Mouse (Mus musculus): Measurements from ENCODE around the gene Dsp. TPM values are rescaled to one million over a fixed set of nuclear protein-coding genes. Genes with fewer than 3 reads are reported as not detected.
A peak's percentile ranks its signal among the peaks of the same experiment; 100 is the strongest.

Gene Dsp
- 100 to 1,000 TPM; 350 to 415 TPM for total RNA-seq (2021)

DNA sequence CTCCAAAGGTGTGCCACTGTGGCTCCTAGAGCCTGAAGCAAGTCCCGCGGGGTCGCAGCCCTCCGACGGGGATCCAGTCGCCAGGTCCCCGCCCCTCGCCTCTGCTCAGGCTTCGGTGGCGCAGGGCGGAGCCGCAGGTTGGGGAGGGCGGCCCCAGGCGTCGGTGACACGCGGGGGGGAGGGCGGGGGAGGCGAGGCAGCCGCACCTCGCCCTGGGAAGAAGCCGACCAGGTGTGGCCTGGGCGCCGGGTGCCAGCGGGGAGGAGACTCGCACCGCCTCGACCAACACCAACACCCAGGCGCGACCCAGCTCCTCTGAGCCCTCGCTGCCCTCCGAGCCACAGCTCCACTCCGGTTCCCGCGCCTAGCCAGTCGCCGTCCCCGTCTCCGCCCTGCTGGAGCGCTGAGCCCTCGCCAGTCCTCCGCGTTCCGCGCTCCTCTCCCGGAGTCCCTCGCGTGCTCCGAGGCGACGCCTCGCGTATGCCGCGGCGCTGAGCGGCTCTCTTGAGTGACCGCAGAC, at the start of gene Dsp:
Gene Dsp, plus strand, starts transcription at position 226 of the 520 bp plus-strand sequence.
- peak; percentile 81 to 83 for DNase-seq

DNA sequence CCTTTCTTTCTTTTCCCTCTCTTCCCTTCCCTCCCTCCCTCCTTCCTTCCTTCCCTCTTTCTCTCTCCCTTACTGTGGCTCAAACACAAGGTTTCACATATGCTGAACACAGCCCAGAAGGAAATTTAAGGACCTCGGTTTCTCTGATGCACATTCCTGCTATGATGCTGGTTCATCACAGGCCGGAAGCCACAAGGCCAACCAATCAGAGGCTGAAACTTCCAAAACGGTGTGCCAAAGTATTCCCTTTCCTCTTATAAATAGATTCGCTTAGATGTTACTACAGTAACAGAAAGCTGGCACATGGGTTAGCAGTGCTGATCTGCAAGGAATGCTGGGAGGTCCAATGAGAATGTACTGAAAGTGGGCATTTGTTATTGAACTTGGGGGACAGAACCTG, 47.7 kb upstream of the Dsp start:
- peak in 1 of 2 experiments; percentile 8 for DNase-seq
- intact Hi-C loops (cut with DNase I), result no loop called here

More for the DNA sequence above, at the start of gene Dsp:
- intact Hi-C loops (cut with DNase I), result loop anchor here (2.0 kb wide), 1 partner anchor 14 kb away; no protein-coding TSS in a partner anchor

DNA sequence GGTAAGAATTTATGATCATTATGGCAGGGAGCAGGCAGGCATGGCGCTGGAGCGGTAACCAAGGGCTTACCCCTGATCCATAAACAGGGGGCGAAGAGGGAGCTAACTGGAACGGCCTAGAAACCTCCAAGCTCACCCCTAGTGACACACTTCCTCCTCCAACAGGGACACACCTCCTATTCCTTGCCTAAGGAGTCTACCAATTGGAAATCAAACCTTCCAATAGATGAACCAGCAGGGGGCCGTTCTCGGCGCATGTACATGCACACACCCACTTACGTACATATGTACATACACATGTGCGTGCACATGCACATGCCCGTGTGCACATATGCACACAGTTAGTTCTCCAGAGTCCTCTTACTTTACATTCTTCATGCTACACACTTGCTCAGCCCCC, 46.6 kb upstream of the Dsp start:
- no peak for DNase-seq
- intact Hi-C loops (cut with DNase I), result no loop called here

- DNase-seq, result no peak
- intact Hi-C loops (cut with DNase I), result no loop called here
Observed at GRCm38 (mm10) chr13:38109081-38109480, 42.0 kb upstream of the Dsp start.

DNA sequence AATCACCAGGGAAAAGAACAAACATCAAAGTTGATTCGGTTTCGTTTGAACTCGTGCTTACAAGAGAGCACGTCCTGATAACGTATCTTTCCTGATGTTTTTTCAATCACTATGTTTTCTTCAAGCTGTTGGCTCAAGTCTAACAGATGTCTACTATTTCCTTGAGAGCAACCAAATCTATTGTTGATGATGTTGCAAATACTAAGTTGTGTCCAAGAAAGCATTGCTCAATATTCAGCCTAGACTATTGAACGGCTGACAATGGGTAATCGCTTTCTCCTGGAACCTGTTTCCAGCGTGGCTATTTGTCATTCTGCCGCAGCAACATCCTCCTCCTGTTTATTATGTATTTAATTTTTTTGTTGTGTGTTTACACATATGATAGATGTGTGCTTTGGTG, 28.8 kb upstream of the Dsp start:
- no peak for DNase-seq
- intact Hi-C loops (cut with DNase I), result no loop called here

- intact Hi-C loops (cut with DNase I), result no loop called here
- no peak for DNase-seq
Observed at GRCm38 (mm10) chr13:38123666-38124065, 27.4 kb upstream of the Dsp start.

DNA sequence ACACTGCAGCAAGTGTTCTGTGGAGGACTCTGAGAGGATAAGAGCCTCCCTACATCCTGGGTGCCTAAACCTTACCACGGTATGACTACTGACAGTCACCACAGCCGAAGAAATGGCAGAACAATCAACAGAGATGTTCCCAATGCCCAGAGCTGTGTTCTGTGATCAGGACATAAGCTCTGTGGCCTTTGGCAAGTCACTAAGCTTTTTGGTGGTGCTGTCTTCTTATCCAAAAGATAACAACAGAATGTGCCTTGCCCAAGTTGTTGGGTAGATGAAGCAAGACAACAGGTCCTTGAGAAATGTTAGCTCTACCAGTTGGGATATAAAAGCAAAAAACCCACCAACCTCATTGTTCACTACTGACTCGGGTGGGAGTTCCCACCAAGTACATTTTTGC, 23.4 kb upstream of the Dsp start:
- no peak for DNase-seq
- intact Hi-C loops (cut with DNase I), result no loop called here

GRCm38 (mm10) chr13:38128246-38128645, 22.8 kb upstream of the Dsp start:
- no peak for DNase-seq
- intact Hi-C loops (cut with DNase I), result no loop called here

DNA sequence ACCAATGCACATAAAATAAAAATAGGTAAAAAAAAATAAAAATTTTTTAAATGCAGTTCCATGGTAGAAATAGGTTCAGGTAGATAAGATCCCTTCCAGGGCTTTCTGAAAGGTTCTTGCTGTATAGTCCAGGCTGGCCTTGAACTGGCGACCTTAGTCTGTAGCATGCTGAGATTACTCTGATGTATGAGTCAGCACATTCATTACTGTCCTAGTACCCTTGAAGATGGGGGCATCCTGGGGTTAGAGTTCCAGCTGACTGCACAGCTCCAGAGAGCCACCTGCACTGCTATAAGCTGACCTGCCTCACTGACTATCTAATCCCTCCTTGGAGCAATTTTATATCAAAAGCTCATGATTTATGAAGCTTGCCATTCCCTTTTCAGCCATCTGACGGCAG, 21.6 kb upstream of the Dsp start:
- intact Hi-C loops (cut with DNase I), result no loop called here
- DNase-seq, result no peak

DNA sequence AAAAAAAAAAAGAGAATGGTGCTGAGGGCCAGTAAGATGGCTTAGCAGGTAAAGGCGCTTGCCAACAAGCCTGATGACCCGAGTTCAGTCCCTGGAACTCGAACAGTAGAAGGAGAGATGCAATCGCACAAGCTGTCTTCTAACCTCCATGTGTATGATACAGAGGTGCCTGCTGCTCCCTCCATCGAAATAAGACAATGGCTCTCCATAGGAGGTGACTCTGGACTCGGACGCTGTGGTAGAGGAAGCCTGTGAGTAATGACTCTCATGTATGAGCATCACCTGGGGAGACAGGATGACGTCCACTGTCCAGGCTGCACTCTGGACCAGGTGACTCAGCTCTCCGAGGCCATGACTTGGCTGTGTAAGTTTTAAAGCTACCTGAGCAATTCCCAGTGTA, 21.0 kb upstream of the Dsp start:
- no peak for DNase-seq
- intact Hi-C loops (cut with DNase I), result no loop called here

DNA sequence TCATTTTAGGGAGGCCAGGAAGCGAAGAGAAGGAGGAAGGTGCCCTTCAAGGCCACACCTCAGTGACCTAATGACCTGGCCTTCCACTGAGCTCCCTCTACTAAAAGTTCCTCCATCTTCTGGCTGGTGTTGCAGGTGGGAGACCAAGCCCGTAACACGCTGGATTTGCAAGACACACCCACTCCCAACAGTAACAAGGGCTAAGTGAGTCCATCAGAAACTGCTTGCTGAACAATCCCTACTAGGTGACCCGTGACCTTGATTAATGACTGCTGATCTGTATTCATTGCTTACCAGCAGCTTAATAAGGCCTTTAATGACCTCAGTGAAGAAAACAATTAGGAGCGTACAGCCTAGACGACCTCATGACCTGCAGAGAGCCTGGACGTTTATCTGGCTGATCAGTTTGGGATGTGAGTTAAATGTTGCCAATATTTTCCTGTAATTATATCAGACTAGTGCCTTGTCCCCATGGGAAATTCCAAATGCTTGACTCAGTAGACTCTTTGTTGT, 18.0 kb upstream of the Dsp start:
- DNase-seq, result no peak
- intact Hi-C loops (cut with DNase I), result no loop called here

DNA sequence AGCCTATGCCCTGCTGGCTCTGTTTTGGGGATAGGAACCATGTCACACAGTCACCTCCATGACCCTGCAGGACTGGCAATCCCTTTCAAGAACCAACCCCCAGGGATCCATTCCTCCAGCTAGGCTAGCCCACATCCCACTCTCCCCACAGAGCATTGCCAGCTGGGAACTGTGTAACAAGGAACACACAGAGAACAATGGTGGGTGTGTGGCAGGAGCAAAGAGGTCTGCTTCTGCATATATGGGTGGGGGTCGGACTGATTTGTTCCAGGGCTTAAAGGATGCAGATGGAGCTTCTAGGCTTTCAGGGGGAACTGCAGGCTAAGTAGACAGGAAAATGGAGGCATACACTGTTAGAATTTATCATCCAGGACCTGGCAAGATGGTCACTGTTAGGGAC, 10.6 kb upstream of the Dsp start:
- intact Hi-C loops (cut with DNase I), result no loop called here
- no peak for DNase-seq

DNA sequence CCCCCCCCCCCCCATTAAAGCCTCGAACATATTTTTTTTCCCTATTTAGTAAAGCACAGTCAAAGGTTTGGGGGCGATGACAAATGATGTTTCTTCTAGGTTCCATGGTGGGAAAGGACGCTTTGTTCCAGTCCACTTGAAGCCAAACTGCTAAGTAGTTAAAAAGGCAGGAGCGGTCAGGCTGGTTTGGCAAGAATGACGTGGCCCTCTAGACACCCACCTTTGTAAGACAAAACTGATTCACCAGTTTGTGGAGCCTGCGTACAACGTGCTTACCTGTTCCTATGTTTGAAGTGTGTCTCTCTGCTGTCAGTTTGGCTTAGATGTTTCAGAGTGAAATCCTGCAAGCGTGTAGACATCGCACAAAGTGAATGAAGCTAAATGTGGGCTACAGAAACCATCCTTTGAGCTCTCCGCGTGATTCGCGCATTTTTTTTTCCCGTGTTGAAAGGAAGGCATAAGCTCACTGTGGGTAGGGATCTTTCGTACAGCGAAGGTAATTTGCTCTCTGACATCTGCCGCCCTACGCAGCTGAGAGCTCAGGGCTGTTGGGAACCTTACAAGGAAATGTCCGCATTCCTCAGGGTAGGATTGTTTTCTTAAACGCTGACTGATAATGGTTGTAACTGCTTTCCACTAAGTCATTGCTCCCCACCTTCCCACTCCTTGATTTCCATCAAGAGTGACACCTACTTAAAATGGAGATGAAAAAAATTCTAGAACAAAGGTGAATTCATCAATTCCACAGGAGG, 6.0 kb upstream of the Dsp start:
- no peak for DNase-seq
- intact Hi-C loops (cut with DNase I), result loop anchor here (5.0 kb wide), 1 partner anchor 73 kb away; no protein-coding TSS in a partner anchor

DNA sequence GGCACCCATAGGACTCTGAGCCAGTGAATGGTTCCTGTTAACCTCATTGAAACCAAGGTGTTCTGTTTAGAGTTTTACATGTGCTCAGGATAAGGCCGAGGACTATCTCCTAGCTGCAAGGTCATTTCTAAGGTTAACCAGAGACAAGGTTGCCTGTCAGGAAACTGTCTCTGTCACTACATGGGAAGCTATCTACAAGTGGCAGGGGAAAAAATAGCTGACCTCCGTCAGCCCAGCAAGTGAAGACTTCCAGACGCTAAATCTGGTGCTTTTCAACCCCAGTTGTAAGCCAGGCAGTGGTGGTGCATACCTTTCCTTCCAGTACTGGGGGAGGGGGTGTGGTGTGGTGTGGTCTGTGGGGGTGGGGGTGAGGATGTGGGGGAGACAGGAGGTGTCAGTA, 2.7 kb upstream of the Dsp start:
- intact Hi-C loops (cut with DNase I), result loop anchor here (5.0 kb wide), 1 partner anchor 76 kb away; no protein-coding TSS in a partner anchor
- DNase-seq, result peak; percentile 64 to 69

GRCm38 (mm10) chr13:38151671-38152428, 756 bp downstream of the Dsp start:
- DNase-seq, result peak; percentile 22 to 47
- intact Hi-C loops (cut with DNase I), result loop anchor here (2.0 kb wide), 1 partner anchor 13 kb away; no protein-coding TSS in a partner anchor

DNA sequence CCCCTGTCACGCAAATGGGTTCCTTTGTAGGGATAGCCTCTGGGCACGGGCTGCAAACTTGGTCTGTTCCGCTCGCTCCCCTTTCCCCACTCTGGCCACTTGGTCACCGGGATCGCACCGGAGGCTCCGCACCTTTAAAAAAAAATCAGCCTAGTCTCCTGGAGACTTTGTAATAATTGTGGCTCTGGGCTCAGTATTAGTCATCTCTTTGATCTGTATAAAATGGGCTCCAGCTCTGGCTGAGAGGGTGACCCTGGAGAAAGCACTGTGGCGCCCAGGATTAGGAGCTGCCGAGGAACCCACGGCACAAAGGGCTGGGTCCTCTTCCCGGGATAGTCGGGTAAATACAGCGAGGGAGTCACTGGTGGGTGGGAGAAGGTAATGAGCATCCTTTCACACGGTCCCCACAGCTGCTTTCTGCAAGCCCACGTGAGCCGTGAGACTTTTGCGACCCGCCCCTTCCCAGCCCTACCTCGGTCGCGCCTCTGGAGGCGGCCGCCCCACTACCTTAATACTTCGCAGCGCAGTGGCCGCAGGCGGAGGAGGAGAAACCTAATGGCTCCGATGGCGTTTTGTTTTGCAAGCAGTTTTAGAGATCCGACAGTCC, 1.4 kb downstream of the Dsp start:
- peak; percentile 59 to 65 for DNase-seq
- intact Hi-C loops (cut with DNase I), result no loop called here

GRCm38 (mm10) chr13:38155523-38155922, 4.4 kb downstream of the Dsp start:
- intact Hi-C loops (cut with DNase I), result no loop called here
- no peak for DNase-seq

DNA sequence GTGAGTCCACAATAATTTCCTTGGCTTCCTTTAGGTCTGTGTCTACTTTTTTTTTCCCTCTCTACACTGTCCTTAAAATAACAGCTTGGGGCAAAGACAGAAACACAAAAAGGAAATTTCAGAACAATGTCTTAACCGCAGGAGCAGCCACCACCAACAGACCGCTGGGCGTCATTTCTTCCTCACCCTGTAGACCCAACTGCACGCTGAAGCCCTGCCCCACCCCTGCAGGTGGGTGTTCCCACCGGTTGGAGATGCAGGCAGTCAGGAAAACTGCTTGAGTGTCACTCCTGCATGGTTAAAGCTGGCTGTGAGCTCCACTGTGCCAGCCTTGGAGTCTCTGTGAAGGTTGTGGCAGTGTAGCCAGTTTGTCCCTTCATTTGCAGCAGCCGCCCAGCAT, 6.5 kb downstream of the Dsp start:
- peak in 1 of 2 experiments; percentile 10 for DNase-seq
- intact Hi-C loops (cut with DNase I), result no loop called here

DNA sequence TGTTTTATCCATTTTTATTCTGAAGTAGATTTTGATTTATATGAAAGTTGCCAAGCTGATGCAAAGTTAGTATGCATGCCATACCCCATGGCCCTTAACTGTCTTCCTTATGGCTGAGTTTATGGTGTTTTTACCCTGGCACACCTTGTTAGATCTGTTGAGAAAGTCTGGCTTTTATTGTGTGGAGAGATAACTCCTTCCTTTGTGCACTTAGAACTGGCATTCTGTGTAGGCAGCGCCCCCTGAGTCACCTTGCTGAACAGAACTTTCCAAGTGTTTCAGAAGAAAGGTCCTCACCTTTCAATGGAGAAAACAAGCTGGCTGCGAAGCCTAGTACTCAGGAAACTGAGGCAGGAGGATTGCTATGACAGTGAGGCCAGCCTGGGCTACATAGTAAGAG, 10.9 kb downstream of the Dsp start:
- intact Hi-C loops (cut with DNase I), result no loop called here
- DNase-seq, result peak in 1 of 2 experiments; percentile 16

DNA sequence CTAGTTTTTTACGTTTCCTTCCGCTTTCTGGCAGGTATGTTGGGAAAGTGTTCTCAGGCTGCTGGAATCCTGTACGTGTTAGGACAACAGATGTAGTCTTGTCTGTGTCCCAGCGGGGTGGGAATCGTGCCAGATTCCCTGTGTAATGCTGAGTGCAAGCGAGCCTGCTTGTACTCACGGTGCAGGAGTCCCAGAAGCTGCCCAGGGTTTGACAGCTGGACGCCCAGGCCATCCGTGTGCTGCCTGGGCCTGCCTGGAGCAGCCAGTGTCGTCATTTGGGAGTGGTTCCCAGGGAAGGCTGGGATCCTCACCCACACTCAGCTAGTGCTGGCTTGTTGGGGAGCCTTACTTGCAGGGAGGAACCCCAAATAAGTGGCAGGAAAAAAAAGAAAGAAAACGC, 11.6 kb downstream of the Dsp start:
- peak; percentile 89 to 91 for DNase-seq
- intact Hi-C loops (cut with DNase I), result no loop called here

DNA sequence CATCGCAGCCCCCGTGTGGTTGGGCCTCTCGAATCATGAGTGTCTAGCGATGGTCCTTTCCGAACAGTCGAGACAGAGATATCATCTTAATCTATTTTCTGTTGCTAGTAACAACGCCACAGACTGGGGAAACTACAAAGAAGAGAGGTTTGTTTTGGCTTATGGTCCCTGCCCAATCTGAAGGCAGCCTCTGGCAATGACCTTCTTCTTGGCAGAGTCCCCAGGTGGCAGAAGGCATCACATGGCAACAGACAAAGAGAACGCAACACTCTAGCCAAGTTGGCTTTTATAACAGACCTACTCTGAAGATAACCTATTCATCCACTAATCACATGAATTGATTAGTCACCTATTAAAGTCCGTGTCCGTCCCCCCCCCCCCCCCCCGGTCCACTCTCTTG, 13.8 kb downstream of the Dsp start:
- peak; percentile 77 for DNase-seq
- intact Hi-C loops (cut with DNase I), result loop anchor here (2.0 kb wide), 1 partner anchor 14 kb away; the partner anchor contains the start of gene Dsp
